Mouse (Mus musculus): ENCODE measurements around the gene Gm15517.

- TF ChIP-seq CTCF (IDR thresholded peaks at IDR 0.05; ENCODE audit: low read depth) (no peak), EP300 (IDR thresholded peaks at IDR 0.05; ENCODE audit: low read depth) (no peak)
Measured at GRCm38 (mm10) chr7:44273446-44273845, 12.2 kb downstream of the Gm15517 start.
